8 mouse cellular contexts compared by ENCODE assay signal in the genomic region with DNA sequence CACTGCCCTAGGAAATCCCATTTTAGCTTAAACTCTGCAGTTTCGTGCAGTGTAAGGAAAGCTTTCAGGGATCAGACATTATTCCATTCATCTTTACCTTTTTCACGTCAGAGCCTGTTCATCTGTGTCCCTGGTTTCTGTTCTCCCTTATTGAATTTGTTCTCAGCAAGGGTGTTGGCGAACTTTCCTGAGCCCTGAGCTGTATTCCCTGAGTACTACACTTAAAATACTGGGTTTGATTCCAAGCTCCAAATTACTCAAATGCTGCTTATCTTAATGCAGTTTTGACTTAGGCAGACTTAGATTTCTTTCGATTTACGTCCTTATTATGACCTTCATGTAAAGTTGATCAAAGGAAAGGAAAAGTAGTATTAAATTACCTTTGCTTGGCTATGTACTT. TPM values are rescaled to one million over a fixed set of nuclear protein-coding genes. Genes with fewer than 3 reads are reported as not detected.
DNase-seq lines count a peak whose midpoint lies in the region; ATAC-seq and TF ChIP-seq lines count a peak whose summit lies in the region.

No protein-coding gene starts in this region.

- H3K9me3 ChIP-seq in kidney, embryonic 15.5 days (replicated peaks), result no peaks in the 10 kb centered on the region
- H3K9me3 ChIP-seq in hindbrain, postnatal 0 days (ENCODE audit: low read length), result no peaks in the 10 kb centered on the region
- H3K9me3 ChIP-seq in midbrain, embryonic 14.5 days (ENCODE audit: control insufficient read depth, low read length), result no peaks in the 10 kb centered on the region; the same call in 1 of the 2 replicates

- peak overlapping the region; percentile 95 for H3K27ac ChIP-seq in kidney, embryonic 15.5 days
- 0 out of 2 replicates have a peak overlapping the region, but pooled peaks have one; percentile 15 for H3K27ac ChIP-seq in cortical plate, adult 2 months (ENCODE audit: insufficient read depth, low read length)
- H3K27ac ChIP-seq in hindbrain, postnatal 0 days, result peak overlapping the region; percentile 97
- peak overlapping the region; percentile 98 for H3K27ac ChIP-seq in midbrain, embryonic 14.5 days (replicated peaks; ENCODE audit: low read depth, low read length)

- H3K36me3 ChIP-seq in kidney, embryonic 15.5 days, result no peaks in the 10 kb centered on the region; the same call in 1 of the 2 replicates
- H3K36me3 ChIP-seq in hindbrain, postnatal 0 days (ENCODE audit: insufficient read depth, low read length), result no peaks in the 10 kb centered on the region
- no peaks in the 10 kb centered on the region for H3K36me3 ChIP-seq in midbrain, embryonic 14.5 days (ENCODE audit: control insufficient read depth, insufficient read depth, low read length)

- 14% methylated on average over 5 of the region's 5 CpGs for WGBS in kidney, embryonic 15.5 days
- WGBS in hindbrain, postnatal 0 days, result 22% methylated on average over 5 of the region's 5 CpGs
- 25% methylated on average over 5 of the region's 5 CpGs for WGBS in midbrain, embryonic 14.5 days

- peak overlapping the region; percentile 90 for H3K4me3 ChIP-seq in kidney, embryonic 15.5 days (replicated peaks)
- H3K4me3 ChIP-seq in cortical plate, adult 2 months (ENCODE audit: insufficient read depth, low read length), result peak overlapping the region; percentile 79
- H3K4me3 ChIP-seq in hindbrain, postnatal 0 days (ENCODE audit: low read length), result peak overlapping the region; percentile 89
- peak overlapping the region; percentile 99 for H3K4me3 ChIP-seq in midbrain, embryonic 14.5 days (replicated peaks; ENCODE audit: low read depth, low read length)

- no peaks in the 10 kb centered on the region for H3K27me3 ChIP-seq in kidney, embryonic 15.5 days
- H3K27me3 ChIP-seq in hindbrain, postnatal 0 days (ENCODE audit: insufficient read depth, low read length), result no peaks in the 10 kb centered on the region
- H3K27me3 ChIP-seq in midbrain, embryonic 14.5 days (ENCODE audit: control insufficient read depth, insufficient read depth, low read length), result no peaks in the 10 kb centered on the region

- H3K9ac ChIP-seq in kidney, embryonic 15.5 days, result peak overlapping the region; percentile 90
- H3K9ac ChIP-seq in hindbrain, postnatal 0 days (replicated peaks; ENCODE audit: low read length), result peak overlapping the region; percentile 96
- peak overlapping the region; percentile 97 for H3K9ac ChIP-seq in midbrain, embryonic 14.5 days (replicated peaks; ENCODE audit: low read length)

- ATAC-seq in kidney, embryonic 15.5 days (replicated peaks; ENCODE audit: low FRiP score), result no peak
- no peak for ATAC-seq in hindbrain, postnatal 0 days
- no peak for ATAC-seq in midbrain, embryonic 14.5 days (ENCODE audit: low FRiP score, low TSS enrichment)

- peak overlapping the region; percentile 76 for H3K4me2 ChIP-seq in kidney, embryonic 15.5 days
- peak overlapping the region; percentile 83 for H3K4me2 ChIP-seq in hindbrain, postnatal 0 days (ENCODE audit: low read depth, low read length)
- H3K4me2 ChIP-seq in midbrain, embryonic 14.5 days (ENCODE audit: low read length), result peak overlapping the region; percentile 75

- DNase-seq in kidney, adult 18-20 months, result no peak
- DNase-seq in hindbrain, postnatal 0 days (ENCODE audit: low spot score), result no peak
- DNase-seq in midbrain, embryonic 14.5 days, result no peak
- DNase-seq in retina, embryonic 14.5 days (ENCODE audit: low spot score), result no peak
- no peak for DNase-seq in cerebellum, postnatal 4 days (ENCODE audit: low spot score in 2 of 2)
- DNase-seq in testis, postnatal 14 days (ENCODE audit: low spot score), result no peak

- TF ChIP-seq CTCF in cortical plate, adult 2 months (IDR thresholded peaks at IDR 0.05; ENCODE audit: extremely low read depth, insufficient read depth, low read length), result no peak
- no peak for TF ChIP-seq CTCF in hindbrain, postnatal 0 days (IDR thresholded peaks at IDR 0.05; ENCODE audit: low read depth)

- peaks cover 7% of the 10 kb centered on the region for H3K4me1 ChIP-seq in kidney, embryonic 15.5 days
- 0 out of 2 replicates have a peak, but pooled peaks cover 1% of the 10 kb centered on the region for H3K4me1 ChIP-seq in cortical plate, adult 2 months (ENCODE audit: control insufficient read depth, insufficient read depth, low read length)
- H3K4me1 ChIP-seq in hindbrain, postnatal 0 days (ENCODE audit: insufficient read depth, low read length), result no peaks in the 10 kb centered on the region
- H3K4me1 ChIP-seq in midbrain, embryonic 14.5 days (ENCODE audit: control insufficient read depth, insufficient read depth, low read length), result peaks cover 9% of the 10 kb centered on the region

- TF ChIP-seq POLR2A in cortical plate, adult 2 months (IDR thresholded peaks at IDR 0.05; ENCODE audit: extremely low read depth, insufficient read depth, low read length), result no peak

RNA-seq across cellular contexts. Expression of a gene that starts 0.4 kb away (rescaled TPM):
- 35.1 and 36.4 TPM in 2 replicates for polyA plus RNA-seq in kidney, embryonic 15.5 days (2015; fragmentation: Nextera tagmentation; extraction: Ambion mirVana)
- 18.3 and 18.5 TPM in 2 replicates for polyA plus RNA-seq in cortical plate, adult 2 months (2012; rRNA removed)
- total RNA-seq in hindbrain, postnatal 0 days (2014; rRNA removed), result 30.2 and 31.0 TPM in 2 replicates
- 18.1 and 18.7 TPM in 2 replicates for polyA plus RNA-seq in hindbrain, postnatal 0 days (2015; fragmentation: Nextera tagmentation; extraction: Ambion mirVana)
- 25.5 and 30.1 TPM in 2 replicates for polyA plus RNA-seq in midbrain, embryonic 14.5 days (2014; fragmentation: Nextera tagmentation; extraction: Ambion mirVana)

Comparison
In these comparisons a context has a peak if more than half of its experiments do, and no peak if none do; other contexts are left out.
1. H3K27ac ChIP-seq: peak in every context shown above with its lines; median percentile 98 in midbrain, embryonic 14.5 days; 97 in hindbrain, postnatal 0 days; 95 in kidney, embryonic 15.5 days; 15 in cortical plate, adult 2 months.